Mouse (Mus musculus) hindbrain, embryonic 16.5 days (tissue): ENCODE results near the gene Shank1. TPM values are rescaled to one million over a fixed set of nuclear protein-coding genes. Genes with fewer than 3 reads are reported as not detected.

Source experiments
- ATAC-seq: fragments of 200-750 bp; cut with Nextera tagmentation; 2 replicates; pipeline ENCODE4 v1.8.0; 2017; ENCODE audit warnings: moderate TSS enrichment, moderate library complexity
- H3K27ac ChIP-seq: fragments of 300-500 bp; sonication (generic); 2 replicates; pipeline ENCODE4 v1.5.1; 2014; ENCODE audit warnings: low read depth, mild to moderate bottlenecking, control low read depth, low read length, moderate library complexity
- H3K27me3 ChIP-seq: fragments of 300-500 bp; sonication (generic); replicated peaks from 2 replicates; pipeline ENCODE4 v1.6.1; 2014; ENCODE audit warnings: low read length; ENCODE audit not compliant: control insufficient read depth, insufficient read depth
- H3K36me3 ChIP-seq: fragments of 300-500 bp; sonication (generic); 2 replicates; pipeline ENCODE4 v1.6.1; 2014; ENCODE audit warnings: mild to moderate bottlenecking, low read length, moderate library complexity, mixed read lengths; ENCODE audit not compliant: control insufficient read depth, insufficient read depth
- H3K4me1 ChIP-seq: fragments of 300-500 bp; sonication (generic); 2 replicates; pipeline ENCODE4 v1.6.1; 2014; ENCODE audit warnings: low read depth, low read length; ENCODE audit not compliant: control insufficient read depth, insufficient read depth
- H3K4me2 ChIP-seq: fragments of 300-500 bp; sonication (generic); 2 replicates; pipeline ENCODE4 v1.6.1; 2014; ENCODE audit warnings: mild to moderate bottlenecking, low read length, control low read depth, moderate library complexity
- H3K4me3 ChIP-seq: fragments of 300-500 bp; sonication (generic); 2 replicates; pipeline ENCODE4 v1.5.1; 2014; ENCODE audit warnings: mild to moderate bottlenecking, low read length, control low read depth, moderate library complexity
- H3K9ac ChIP-seq: fragments of 300-500 bp; sonication (generic); 2 replicates; pipeline ENCODE4 v1.6.1; 2014; ENCODE audit warnings: low read depth, mild to moderate bottlenecking, control low read depth, low read length, moderate library complexity
- H3K9me3 ChIP-seq: fragments of 300-500 bp; sonication (generic); 2 replicates; pipeline ENCODE4 v1.6.1; 2014; ENCODE audit warnings: mild to moderate bottlenecking, low read length, moderate library complexity; ENCODE audit not compliant: control insufficient read depth
- WGBS: fragments of 180-500 bp; shearing (Covaris S2); extraction: QIAGEN DNeasy Blood & Tissue Kit; methylation state at CpG from one replicate; pipeline ENCODE4 v1.1.7; 2014; 5-methylcytosine and 5-hydroxymethylcytosine counted together
- polyA plus RNA-seq: library from polyadenylated mRNA; unstranded; fragments of >200 nt; fragmentation: Nextera tagmentation; extraction: Ambion mirVana; gene quantifications from 2 replicates; pipeline ENCODE4 v1.2.1, GENCODE M21; 2015

Shank1 gene
- polyA plus RNA-seq, 1 experiment from 2014 or later, result 33.6 TPM

DNA sequence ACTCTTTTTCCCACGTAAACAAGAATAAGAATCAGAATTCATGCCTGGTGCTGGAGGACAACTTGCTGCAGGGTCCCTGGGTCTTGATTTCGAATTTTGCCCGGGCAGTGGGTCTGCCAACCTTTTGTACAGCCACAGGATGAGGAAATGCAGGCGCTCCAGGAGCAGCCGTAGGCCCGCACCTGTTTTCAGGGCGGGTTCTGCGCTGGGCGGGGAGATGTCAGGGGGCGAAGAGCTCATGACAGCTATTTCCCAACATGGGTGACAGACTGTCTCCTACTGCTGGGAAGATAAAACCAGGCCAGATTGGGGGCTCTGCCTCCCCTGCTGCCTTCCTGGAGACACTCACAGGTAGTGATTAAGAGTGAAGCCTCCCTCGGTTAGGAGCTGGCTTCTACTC, 36.0 kb upstream of the Shank1 start:
- no peaks in the 10 kb centered on the region for H3K9me3 ChIP-seq
- no peak for ATAC-seq
- H3K4me2 ChIP-seq, result no peak overlapping the region
- no peaks in the 10 kb centered on the region for H3K36me3 ChIP-seq
- no peak overlapping the region for H3K9ac ChIP-seq
- H3K27ac ChIP-seq, result no peak overlapping the region
- no peaks in the 10 kb centered on the region for H3K4me1 ChIP-seq
- peaks cover 3% of the 10 kb centered on the region; the same call in 1 of the 2 replicates for H3K27me3 ChIP-seq
- H3K4me3 ChIP-seq, result no peak overlapping the region
- WGBS, result 41% methylated on average over 11 of the region's 11 CpGs

DNA sequence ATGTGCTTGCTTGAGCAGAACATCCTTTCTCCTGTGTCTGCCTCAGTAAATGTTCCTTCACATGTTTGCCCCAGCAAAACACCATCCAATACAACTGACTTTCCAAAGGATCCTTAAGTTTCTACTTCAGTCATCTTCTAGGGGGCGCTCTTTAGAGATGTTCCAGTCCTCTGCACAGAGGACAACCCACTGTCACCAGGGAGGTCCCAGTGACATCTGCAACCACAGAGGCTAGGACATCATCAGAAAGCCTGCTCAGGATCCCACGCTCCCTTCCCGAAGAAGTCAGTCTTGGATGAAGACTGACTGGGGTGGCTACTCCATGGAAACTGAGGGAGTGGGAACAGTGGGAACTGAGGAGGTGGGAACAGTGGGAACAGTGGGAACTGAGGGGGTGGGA, 34.5 kb upstream of the Shank1 start:
- Histone ChIP-seq H3K36me3 (no peaks in the 10 kb centered on the region), H3K9ac (no peak overlapping the region), H3K27me3 (peaks cover 3% of the 10 kb centered on the region; the same call in 1 of the 2 replicates), H3K9me3 (no peaks in the 10 kb centered on the region), H3K4me3 (no peak overlapping the region), H3K27ac (no peak overlapping the region), H3K4me1 (no peaks in the 10 kb centered on the region), H3K4me2 (no peak overlapping the region)
- no peak for ATAC-seq
- WGBS, result 76% methylated on average over 3 of the region's 3 CpGs

DNA sequence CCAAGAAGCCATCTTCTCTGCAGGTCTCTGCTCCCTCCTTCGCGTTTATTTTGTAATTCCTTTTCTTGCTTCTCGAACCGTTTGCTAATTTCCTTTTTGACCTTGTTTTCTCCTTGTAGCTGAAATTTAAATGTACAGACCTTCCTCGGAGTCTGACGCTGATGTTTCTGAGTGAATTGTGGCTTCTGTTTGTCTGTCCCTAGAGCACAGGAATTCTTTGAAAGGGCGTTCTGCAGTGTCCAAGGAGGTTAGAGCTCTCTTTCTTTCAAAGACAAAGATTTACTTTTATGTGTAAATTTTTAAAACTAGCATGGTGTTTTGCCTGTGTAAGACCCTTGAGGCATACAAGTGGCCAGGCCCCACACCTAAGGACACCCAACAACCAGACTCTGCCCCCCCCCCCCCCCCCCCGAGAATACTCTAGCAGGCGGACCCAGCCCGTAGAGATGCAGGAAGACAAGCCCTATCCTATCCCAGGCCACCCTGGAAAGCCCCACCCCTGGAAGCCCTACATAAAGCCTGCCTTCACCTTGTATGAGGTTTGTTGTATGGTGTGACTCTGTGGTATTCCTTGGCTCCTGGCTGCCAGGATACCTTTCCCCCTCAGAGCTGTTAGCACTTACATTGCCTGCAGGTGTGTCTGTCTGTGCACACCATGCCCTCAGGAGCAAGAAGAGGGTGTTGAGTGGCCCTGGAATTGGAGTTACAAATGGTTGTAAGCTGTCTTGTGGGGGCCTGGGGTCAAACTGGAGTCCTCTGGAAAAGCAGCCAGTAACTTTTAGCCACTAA, 33.4 kb upstream of the Shank1 start:
- Histone ChIP-seq H3K9ac (no peak overlapping the region), H3K9me3 (no peaks in the 10 kb centered on the region), H3K4me2 (no peak overlapping the region), H3K4me1 (no peaks in the 10 kb centered on the region), H3K27ac (no peak overlapping the region), H3K4me3 (no peak overlapping the region), H3K36me3 (no peaks in the 10 kb centered on the region), H3K27me3 (peaks cover 3% of the 10 kb centered on the region; the same call in 1 of the 2 replicates)
- WGBS, result 71% methylated on average over 9 of the region's 10 CpGs
- no peak for ATAC-seq

DNA sequence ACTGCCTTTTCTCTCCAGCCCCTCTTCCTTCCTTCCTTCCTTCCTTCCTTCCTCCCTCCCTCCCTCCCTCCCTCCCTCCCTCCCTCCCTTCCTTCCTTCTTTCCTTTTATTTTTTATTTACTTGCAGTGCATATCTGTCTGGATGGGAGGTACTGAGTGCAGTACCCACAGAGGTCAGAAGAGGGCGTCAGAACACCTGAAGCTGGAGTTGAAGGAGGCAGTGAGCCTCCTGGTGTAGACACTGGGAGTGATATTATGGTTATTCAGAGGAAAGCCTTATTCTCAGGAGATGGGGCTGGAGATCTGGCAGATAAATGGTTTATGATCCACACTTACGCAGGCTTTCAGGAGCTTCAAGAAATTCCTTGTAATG, 32.8 kb upstream of the Shank1 start:
- no peak for ATAC-seq
- peaks cover 3% of the 10 kb centered on the region; the same call in 1 of the 2 replicates for H3K27me3 ChIP-seq
- H3K36me3 ChIP-seq, result no peaks in the 10 kb centered on the region
- H3K4me2 ChIP-seq, result no peak overlapping the region
- no peak overlapping the region for H3K27ac ChIP-seq
- 33% methylated on average over 2 of the region's 2 CpGs for WGBS
- no peak overlapping the region for H3K9ac ChIP-seq
- H3K4me1 ChIP-seq, result no peaks in the 10 kb centered on the region
- no peak overlapping the region for H3K4me3 ChIP-seq
- H3K9me3 ChIP-seq, result no peaks in the 10 kb centered on the region

DNA sequence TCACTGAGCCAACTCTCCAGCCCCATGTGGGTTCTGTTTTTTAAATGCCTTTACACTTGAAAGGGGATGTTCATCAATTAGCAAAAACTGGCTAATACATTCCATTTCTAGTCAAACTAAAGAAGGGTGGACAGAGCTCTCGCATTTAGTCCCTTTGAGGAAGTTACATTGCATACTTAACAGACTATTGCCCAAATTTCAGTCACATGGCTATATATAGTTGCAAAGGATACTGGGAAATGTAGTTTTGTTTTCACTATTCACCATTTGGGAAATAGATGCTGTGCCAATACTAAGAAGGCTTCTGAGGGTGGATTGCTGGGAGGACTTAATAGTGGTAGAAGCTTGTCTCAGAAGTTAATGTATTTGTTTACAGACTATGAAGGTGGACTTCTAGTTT, 29.1 kb upstream of the Shank1 start:
- ATAC-seq, result peak; percentile 63; the same call in 1 of the 2 replicates
- no peak overlapping the region for H3K4me3 ChIP-seq
- no peaks in the 10 kb centered on the region for H3K9me3 ChIP-seq
- 76% methylated on average over 1 of the region's 1 CpGs for WGBS
- no peaks in the 10 kb centered on the region for H3K36me3 ChIP-seq
- H3K9ac ChIP-seq, result no peak overlapping the region
- no peak overlapping the region for H3K27ac ChIP-seq
- no peaks in the 10 kb centered on the region for H3K4me1 ChIP-seq
- H3K27me3 ChIP-seq, result no peaks in the 10 kb centered on the region
- H3K4me2 ChIP-seq, result no peak overlapping the region

DNA sequence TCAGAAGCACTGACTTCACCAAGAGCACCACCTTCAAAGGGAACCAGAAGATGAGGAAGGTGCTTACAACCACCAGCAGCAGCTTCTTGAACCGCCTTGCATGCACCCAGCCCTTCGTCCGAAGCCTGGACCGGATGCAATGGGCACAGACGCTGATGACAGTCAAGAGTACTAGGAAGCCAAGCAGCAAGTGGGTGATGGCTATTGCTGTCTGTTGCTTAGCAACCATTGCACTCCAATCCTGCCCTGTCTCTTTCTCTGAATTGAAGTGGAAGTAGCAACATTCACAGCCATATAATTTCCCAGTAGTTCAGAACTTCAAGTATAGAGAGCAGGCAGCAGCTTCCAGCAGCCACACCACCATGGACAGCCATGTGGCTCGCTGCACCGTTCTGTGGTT, 28.5 kb upstream of the Shank1 start:
- H3K36me3 ChIP-seq, result no peaks in the 10 kb centered on the region
- no peak overlapping the region for H3K27ac ChIP-seq
- H3K4me2 ChIP-seq, result no peak overlapping the region
- no peaks in the 10 kb centered on the region for H3K27me3 ChIP-seq
- H3K4me1 ChIP-seq, result no peaks in the 10 kb centered on the region
- H3K4me3 ChIP-seq, result no peak overlapping the region
- peaks cover 1% of the 10 kb centered on the region; the same call in 1 of the 2 replicates for H3K9me3 ChIP-seq
- peak; percentile 65 for ATAC-seq
- 70% methylated on average over 7 of the region's 7 CpGs for WGBS
- no peak overlapping the region for H3K9ac ChIP-seq

GRCm38 (mm10) chr7:44287760-44288159, 22.3 kb upstream of the Shank1 start:
- WGBS, result 78% methylated on average over 7 of the region's 7 CpGs
- no peaks in the 10 kb centered on the region for H3K27me3 ChIP-seq
- H3K9ac ChIP-seq, result no peak overlapping the region
- no peak overlapping the region for H3K4me3 ChIP-seq
- no peaks in the 10 kb centered on the region for H3K4me1 ChIP-seq
- no peak overlapping the region for H3K4me2 ChIP-seq
- ATAC-seq, result no peak
- H3K27ac ChIP-seq, result no peak overlapping the region
- peaks cover 8% of the 10 kb centered on the region for H3K9me3 ChIP-seq
- no peaks in the 10 kb centered on the region for H3K36me3 ChIP-seq

- H3K4me1 ChIP-seq, result no peaks in the 10 kb centered on the region
- no peak overlapping the region for H3K4me2 ChIP-seq
- peaks cover 8% of the 10 kb centered on the region for H3K9me3 ChIP-seq
- WGBS, result 78% methylated on average over 4 of the region's 4 CpGs
- ATAC-seq, result no peak
- H3K9ac ChIP-seq, result no peak overlapping the region
- H3K27me3 ChIP-seq, result peaks cover 3% of the 10 kb centered on the region; the same call in 1 of the 2 replicates
- no peaks in the 10 kb centered on the region for H3K36me3 ChIP-seq
- H3K27ac ChIP-seq, result no peak overlapping the region
- H3K4me3 ChIP-seq, result no peak overlapping the region
Observed at GRCm38 (mm10) chr7:44290986-44291385, 19.1 kb upstream of the Shank1 start.

GRCm38 (mm10) chr7:44291418-44291817, 18.6 kb upstream of the Shank1 start:
- H3K4me1 ChIP-seq, result no peaks in the 10 kb centered on the region
- ATAC-seq, result no peak
- H3K9me3 ChIP-seq, result peaks cover 8% of the 10 kb centered on the region
- peaks cover 3% of the 10 kb centered on the region; the same call in 1 of the 2 replicates for H3K27me3 ChIP-seq
- H3K36me3 ChIP-seq, result no peaks in the 10 kb centered on the region
- no peak overlapping the region for H3K4me3 ChIP-seq
- no peak overlapping the region for H3K27ac ChIP-seq
- 47% methylated on average over 4 of the region's 4 CpGs for WGBS
- no peak overlapping the region for H3K4me2 ChIP-seq
- H3K9ac ChIP-seq, result no peak overlapping the region
